Mouse (Mus musculus): ENCODE measurements around the gene Fgl2.
"Not testable (repeated sequence)": the region's sequence is repeated elsewhere in the genome, so short reads cannot be mapped to it uniquely, and the experiment has no call there.

Fgl2 gene

GRCm38 (mm10) chr5:21372493-21373179 lies at the start of gene Fgl2:
Fgl2 (plus strand) TSS chr5:21372642.
- DNase-seq (ENCODE audit: low spot score in 2 of 2) = peak in 1 of 2 experiments; percentile 58

- peak; percentile 24 to 55 for DNase-seq (ENCODE audit: low spot score in 2 of 2)
These were observed 45.9 kb upstream of the Fgl2 start for GRCm38 (mm10) chr5:21326494-21326893.

- no peak for DNase-seq (ENCODE audit: low spot score in 2 of 2)
These were observed 43.9 kb upstream of the Fgl2 start for GRCm38 (mm10) chr5:21328560-21328959.

GRCm38 (mm10) chr5:21329672-21330665 lies 42.5 kb upstream of the Fgl2 start:
- no peak for DNase-seq (ENCODE audit: low spot score in 2 of 2)

GRCm38 (mm10) chr5:21331656-21332055 lies 40.8 kb upstream of the Fgl2 start:
- no peak for DNase-seq (ENCODE audit: low spot score in 2 of 2)

GRCm38 (mm10) chr5:21332119-21332518 lies 40.3 kb upstream of the Fgl2 start:
- DNase-seq (ENCODE audit: low spot score in 2 of 2) = no peak

GRCm38 (mm10) chr5:21342265-21342664 lies 30.2 kb upstream of the Fgl2 start:
- DNase-seq (ENCODE audit: low spot score in 2 of 2) = not testable (repeated sequence)

- DNase-seq (ENCODE audit: low spot score in 2 of 2) = peak in 1 of 2 experiments; percentile 29
These were observed 24.1 kb upstream of the Fgl2 start for GRCm38 (mm10) chr5:21348366-21348765.

- no peak for DNase-seq (ENCODE audit: low spot score in 2 of 2)
These were observed 20.8 kb upstream of the Fgl2 start for GRCm38 (mm10) chr5:21351678-21352077.

- DNase-seq (ENCODE audit: low spot score in 2 of 2) = no peak
These were observed 13.8 kb upstream of the Fgl2 start for GRCm38 (mm10) chr5:21358648-21359047.

GRCm38 (mm10) chr5:21363343-21363742 lies 9.1 kb upstream of the Fgl2 start:
- no peak for DNase-seq (ENCODE audit: low spot score in 2 of 2)

- no peak for DNase-seq (ENCODE audit: low spot score in 2 of 2)
These were observed 5.9 kb upstream of the Fgl2 start for GRCm38 (mm10) chr5:21366338-21367053.

GRCm38 (mm10) chr5:21367514-21367913 lies 4.9 kb upstream of the Fgl2 start:
- no peak for DNase-seq (ENCODE audit: low spot score in 2 of 2)

GRCm38 (mm10) chr5:21370218-21370947 lies 2.1 kb upstream of the Fgl2 start:
- no peak for DNase-seq (ENCODE audit: low spot score in 2 of 2)

- DNase-seq (ENCODE audit: low spot score in 2 of 2) = no peak
These were observed 522 bp upstream of the Fgl2 start for GRCm38 (mm10) chr5:21371920-21372319.

- DNase-seq (ENCODE audit: low spot score in 2 of 2) = no peak
These were observed 707 bp downstream of the Fgl2 start for GRCm38 (mm10) chr5:21373180-21373518.

GRCm38 (mm10) chr5:21376935-21377334 lies 4.5 kb downstream of the Fgl2 start:
- no peak for DNase-seq (ENCODE audit: low spot score in 2 of 2)

GRCm38 (mm10) chr5:21378397-21378796 lies 6.0 kb downstream of the Fgl2 start:
- no peak for DNase-seq (ENCODE audit: low spot score in 2 of 2)

- no peak for DNase-seq (ENCODE audit: low spot score in 2 of 2)
These were observed 9.5 kb downstream of the Fgl2 start for GRCm38 (mm10) chr5:21381986-21382385.

- DNase-seq (ENCODE audit: low spot score in 2 of 2) = no peak
These were observed 10.2 kb downstream of the Fgl2 start for GRCm38 (mm10) chr5:21382678-21383077.

All from urinary bladder, postnatal 36 days (tissue).